Mouse (Mus musculus): ENCODE data around the gene Armh1. TPM values are rescaled to one million over a fixed set of nuclear protein-coding genes. Genes with fewer than 3 reads are reported as not detected.

The Armh1 gene
- polyA plus RNA-seq, 1 experiment: 0.25 TPM

- DNase-seq: peak; percentile 31
- Histone ChIP-seq H3K4me3 (ENCODE audit: insufficient read depth, low read depth, low read length) (no peak overlapping the region), H3K36me3 (ENCODE audit: control insufficient read depth, insufficient read depth, low read length) (no peaks in the 10 kb centered on the region), H3K27ac (ENCODE audit: insufficient read depth, low read depth, low read length) (no peak overlapping the region), H3K27me3 (replicated peaks; ENCODE audit: control insufficient read depth, insufficient read depth, low read length) (no peaks in the 10 kb centered on the region), H3K4me1 (ENCODE audit: control insufficient read depth, insufficient read depth, low read length) (no peaks in the 10 kb centered on the region)
- no peak for TF ChIP-seq POLR2A (IDR thresholded peaks at IDR 0.05; ENCODE audit: low read depth, low read length)
- TF ChIP-seq CTCF (conservative IDR thresholded peaks at IDR 0.05; ENCODE audit: insufficient read depth, insufficient read length, low read depth, low read length): no peak
- WGBS: 58% methylated on average over 10 of the region's 10 CpGs
These were observed 26.7 kb upstream of the Armh1 start for GRCm38 (mm10) chr4:117278381-117279252.

- 93% methylated on average over 7 of the region's 7 CpGs for WGBS
- no peaks in the 10 kb centered on the region for H3K36me3 ChIP-seq (ENCODE audit: control insufficient read depth, insufficient read depth, low read length)
- DNase-seq: no peak
- H3K27ac ChIP-seq (ENCODE audit: insufficient read depth, low read depth, low read length): no peak overlapping the region
- TF ChIP-seq POLR2A (IDR thresholded peaks at IDR 0.05; ENCODE audit: low read depth, low read length) (no peak), CTCF (conservative IDR thresholded peaks at IDR 0.05; ENCODE audit: insufficient read depth, insufficient read length, low read depth, low read length) (no peak)
- no peaks in the 10 kb centered on the region for H3K27me3 ChIP-seq (replicated peaks; ENCODE audit: control insufficient read depth, insufficient read depth, low read length)
- H3K4me3 ChIP-seq (ENCODE audit: insufficient read depth, low read depth, low read length): no peak overlapping the region
- no peaks in the 10 kb centered on the region for H3K4me1 ChIP-seq (ENCODE audit: control insufficient read depth, insufficient read depth, low read length)
These were observed 25.8 kb upstream of the Armh1 start for GRCm38 (mm10) chr4:117277687-117278086.

DNA sequence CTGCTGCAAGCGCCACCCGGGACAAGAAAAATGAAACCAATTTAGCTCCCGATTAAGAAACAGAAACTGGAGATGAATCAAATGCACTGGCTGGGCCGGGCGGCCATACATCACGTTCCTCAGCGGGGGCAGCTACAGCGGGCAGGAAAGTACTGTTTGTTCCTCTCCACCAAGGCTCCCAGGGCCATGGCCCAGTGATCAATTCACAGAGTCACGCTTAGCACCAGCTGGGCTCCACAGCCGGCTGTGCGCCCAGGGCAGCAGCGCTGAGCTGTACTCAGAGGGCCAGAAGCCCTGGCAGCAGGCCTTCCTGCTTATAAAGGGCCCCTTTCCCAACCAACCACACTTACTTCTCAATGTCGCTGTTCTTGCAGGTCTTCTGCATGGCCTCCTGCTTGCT lies 25.1 kb upstream of the Armh1 start:
- 74% methylated on average over 13 of the region's 13 CpGs for WGBS
- Histone ChIP-seq H3K27ac (ENCODE audit: insufficient read depth, low read depth, low read length) (no peak overlapping the region), H3K27me3 (replicated peaks; ENCODE audit: control insufficient read depth, insufficient read depth, low read length) (no peaks in the 10 kb centered on the region), H3K4me1 (ENCODE audit: control insufficient read depth, insufficient read depth, low read length) (no peaks in the 10 kb centered on the region), H3K36me3 (ENCODE audit: control insufficient read depth, insufficient read depth, low read length) (no peaks in the 10 kb centered on the region), H3K4me3 (ENCODE audit: insufficient read depth, low read depth, low read length) (no peak overlapping the region)
- no peak for DNase-seq
- TF ChIP-seq CTCF (conservative IDR thresholded peaks at IDR 0.05; ENCODE audit: insufficient read depth, insufficient read length, low read depth, low read length): no peak
- TF ChIP-seq POLR2A (IDR thresholded peaks at IDR 0.05; ENCODE audit: low read depth, low read length): no peak

- Histone ChIP-seq H3K4me1 (ENCODE audit: control insufficient read depth, insufficient read depth, low read length) (no peaks in the 10 kb centered on the region), H3K36me3 (ENCODE audit: control insufficient read depth, insufficient read depth, low read length) (no peaks in the 10 kb centered on the region), H3K27me3 (replicated peaks; ENCODE audit: control insufficient read depth, insufficient read depth, low read length) (no peaks in the 10 kb centered on the region), H3K27ac (ENCODE audit: insufficient read depth, low read depth, low read length) (no peak overlapping the region), H3K4me3 (ENCODE audit: insufficient read depth, low read depth, low read length) (no peak overlapping the region)
- TF ChIP-seq POLR2A (IDR thresholded peaks at IDR 0.05; ENCODE audit: low read depth, low read length): no peak
- TF ChIP-seq CTCF (conservative IDR thresholded peaks at IDR 0.05; ENCODE audit: insufficient read depth, insufficient read length, low read depth, low read length): no peak
- WGBS: 77% methylated on average over 17 of the region's 17 CpGs
- DNase-seq: peak; percentile 48
These were observed 24.4 kb upstream of the Armh1 start for GRCm38 (mm10) chr4:117276281-117276711.

DNA sequence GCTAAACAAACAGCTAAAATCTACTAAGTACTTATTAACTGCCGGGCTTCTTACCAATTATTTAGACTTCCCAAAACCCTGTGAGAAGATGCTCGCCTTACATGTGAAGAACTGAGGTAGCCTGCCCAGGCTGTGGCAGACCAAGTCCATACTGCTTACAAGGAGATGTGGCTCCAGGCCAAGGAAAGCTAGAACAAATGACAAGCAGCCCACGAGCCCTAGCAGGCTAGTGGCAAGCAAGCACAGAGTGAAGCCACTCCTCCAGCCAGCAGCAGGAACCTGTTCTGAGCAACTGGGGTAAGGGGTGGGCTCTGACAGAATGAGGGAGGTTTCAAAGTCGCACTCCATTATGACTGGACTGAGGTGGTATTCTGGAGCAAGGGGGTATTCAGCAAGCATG lies 22.8 kb upstream of the Armh1 start:
- no peak for DNase-seq
- Histone ChIP-seq H3K27ac (ENCODE audit: insufficient read depth, low read depth, low read length) (no peak overlapping the region), H3K36me3 (ENCODE audit: control insufficient read depth, insufficient read depth, low read length) (no peaks in the 10 kb centered on the region), H3K4me3 (ENCODE audit: insufficient read depth, low read depth, low read length) (no peak overlapping the region), H3K4me1 (ENCODE audit: control insufficient read depth, insufficient read depth, low read length) (no peaks in the 10 kb centered on the region), H3K27me3 (replicated peaks; ENCODE audit: control insufficient read depth, insufficient read depth, low read length) (no peaks in the 10 kb centered on the region)
- 93% methylated on average over 4 of the region's 4 CpGs for WGBS
- no peak for TF ChIP-seq CTCF (conservative IDR thresholded peaks at IDR 0.05; ENCODE audit: insufficient read depth, insufficient read length, low read depth, low read length)
- no peak for TF ChIP-seq POLR2A (IDR thresholded peaks at IDR 0.05; ENCODE audit: low read depth, low read length)

DNA sequence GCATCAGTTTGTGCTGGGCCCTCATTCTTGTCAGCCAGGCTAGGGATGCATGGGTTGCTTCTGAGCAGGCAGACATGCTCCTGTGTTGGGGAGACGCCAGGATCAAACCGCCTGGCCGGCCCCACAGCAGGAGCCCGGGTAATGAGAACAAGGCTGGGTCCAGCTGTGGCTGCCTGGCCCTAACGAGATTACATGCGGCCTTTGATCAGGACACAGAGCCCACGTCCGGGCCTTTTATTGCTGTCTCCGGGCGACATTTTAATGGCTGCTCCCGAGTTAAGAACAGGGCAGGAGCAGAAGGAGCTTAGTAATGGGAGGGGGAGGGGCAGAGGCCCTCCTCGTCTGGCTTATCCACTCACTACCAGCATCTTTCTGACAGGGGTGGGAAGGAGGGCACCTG lies 20.5 kb upstream of the Armh1 start:
- no peaks in the 10 kb centered on the region for H3K36me3 ChIP-seq (ENCODE audit: control insufficient read depth, insufficient read depth, low read length)
- no peaks in the 10 kb centered on the region for H3K27me3 ChIP-seq (replicated peaks; ENCODE audit: control insufficient read depth, insufficient read depth, low read length)
- 40% methylated on average over 12 of the region's 12 CpGs for WGBS
- no peak overlapping the region for H3K4me3 ChIP-seq (ENCODE audit: insufficient read depth, low read depth, low read length)
- H3K4me1 ChIP-seq (ENCODE audit: control insufficient read depth, insufficient read depth, low read length): no peaks in the 10 kb centered on the region
- DNase-seq: no peak
- no peak overlapping the region for H3K27ac ChIP-seq (ENCODE audit: insufficient read depth, low read depth, low read length)
- no peak for TF ChIP-seq POLR2A (IDR thresholded peaks at IDR 0.05; ENCODE audit: low read depth, low read length)
- no peak for TF ChIP-seq CTCF (conservative IDR thresholded peaks at IDR 0.05; ENCODE audit: insufficient read depth, insufficient read length, low read depth, low read length)

GRCm38 (mm10) chr4:117270278-117270677 lies 18.4 kb upstream of the Armh1 start:
- no peaks in the 10 kb centered on the region for H3K27me3 ChIP-seq (replicated peaks; ENCODE audit: control insufficient read depth, insufficient read depth, low read length)
- peak; percentile 97 for TF ChIP-seq CTCF (conservative IDR thresholded peaks at IDR 0.05; ENCODE audit: insufficient read depth, insufficient read length, low read depth, low read length)
- TF ChIP-seq POLR2A (IDR thresholded peaks at IDR 0.05; ENCODE audit: low read depth, low read length): no peak
- no peak overlapping the region for H3K27ac ChIP-seq (ENCODE audit: insufficient read depth, low read depth, low read length)
- WGBS: 13% methylated on average over 6 of the region's 6 CpGs
- no peaks in the 10 kb centered on the region for H3K36me3 ChIP-seq (ENCODE audit: control insufficient read depth, insufficient read depth, low read length)
- H3K4me3 ChIP-seq (ENCODE audit: insufficient read depth, low read depth, low read length): no peak overlapping the region
- H3K4me1 ChIP-seq (ENCODE audit: control insufficient read depth, insufficient read depth, low read length): no peaks in the 10 kb centered on the region
- peak; percentile 78 for DNase-seq

Measured in kidney, adult 2 months (tissue).